Mouse (Mus musculus) forebrain, embryonic 12.5 days (tissue): ENCODE results near the gene Fhl2. TPM values are rescaled to one million over a fixed set of nuclear protein-coding genes. Genes with fewer than 3 reads are reported as not detected.

Source experiments
- ATAC-seq: fragments of 200-750 bp; cut with Nextera tagmentation; 2 replicates; pipeline ENCODE4 v1.8.0; 2017; ENCODE audit warnings: moderate TSS enrichment; ENCODE audit not compliant: low FRiP score
- H3K27ac ChIP-seq: fragments of 300-500 bp; sonication (generic); 2 replicates; pipeline ENCODE4 v1.5.1; 2016; ENCODE audit warnings: mild to moderate bottlenecking
- H3K27me3 ChIP-seq: fragments of 300-500 bp; sonication (generic); 2 replicates; pipeline ENCODE4 v1.6.1; 2016; ENCODE audit warnings: mild to moderate bottlenecking
- H3K36me3 ChIP-seq: fragments of 300-500 bp; sonication (generic); replicated peaks from 2 replicates; pipeline ENCODE4 v1.6.1; 2016; ENCODE audit warnings: mild to moderate bottlenecking
- H3K4me1 ChIP-seq: fragments of 300-500 bp; sonication (generic); 2 replicates; pipeline ENCODE4 v1.6.1; 2016
- H3K4me2 ChIP-seq: fragments of 300-500 bp; sonication (generic); 2 replicates; pipeline ENCODE4 v1.6.1; 2016; ENCODE audit warnings: mild to moderate bottlenecking, moderate library complexity
- H3K4me3 ChIP-seq: fragments of 300-500 bp; sonication (generic); replicated peaks from 2 replicates; pipeline ENCODE4 v1.5.1; 2016; ENCODE audit warnings: mild to moderate bottlenecking
- H3K9ac ChIP-seq: fragments of 300-500 bp; sonication (generic); 2 replicates; pipeline ENCODE4 v1.6.1; 2016; ENCODE audit warnings: mild to moderate bottlenecking
- H3K9me3 ChIP-seq: fragments of 300-500 bp; sonication (generic); 2 replicates; pipeline ENCODE4 v1.6.1; 2016
- WGBS: fragments of 180-500 bp; shearing (Covaris S2); methylation state at CpG from one replicate; pipeline ENCODE4 v1.1.7; 2016; 5-methylcytosine and 5-hydroxymethylcytosine counted together
- polyA plus RNA-seq: library from polyadenylated mRNA; unstranded; fragments of >200 nt; fragmentation: Nextera tagmentation; extraction: Ambion mirVana; gene quantifications from 2 replicates; pipeline ENCODE4 v1.2.1, GENCODE M21; 2016

Fhl2 gene
- polyA plus RNA-seq, 1 experiment from 2014 or later: 4.3 TPM

- Histone ChIP-seq H3K27me3 (no peaks in the 10 kb centered on the region), H3K9me3 (no peaks in the 10 kb centered on the region), H3K4me2 (no peak overlapping the region), H3K27ac (no peak overlapping the region), H3K4me3 (no peak overlapping the region), H3K4me1 (no peaks in the 10 kb centered on the region), H3K9ac (no peak overlapping the region), H3K36me3 (0 out of 2 replicates have a peak, but pooled peaks cover 4% of the 10 kb centered on the region)
- 93% methylated on average over 5 of the region's 5 CpGs for WGBS
- no peak for ATAC-seq
Observed at GRCm38 (mm10) chr1:43082946-43083345, 113.8 kb downstream of the Fhl2 start.

- H3K36me3 ChIP-seq: peaks cover 25% of the 10 kb centered on the region
- no peak overlapping the region for H3K9ac ChIP-seq
- 85% methylated on average over 2 of the region's 2 CpGs for WGBS
- no peaks in the 10 kb centered on the region for H3K9me3 ChIP-seq
- H3K4me3 ChIP-seq: no peak overlapping the region
- H3K4me1 ChIP-seq: no peaks in the 10 kb centered on the region
- no peak overlapping the region for H3K27ac ChIP-seq
- no peak overlapping the region for H3K4me2 ChIP-seq
- no peaks in the 10 kb centered on the region for H3K27me3 ChIP-seq
- no peak for ATAC-seq
Observed at GRCm38 (mm10) chr1:43078124-43078523, 118.7 kb downstream of the Fhl2 start.

- H3K4me2 ChIP-seq: no peak overlapping the region
- no peak overlapping the region for H3K4me3 ChIP-seq
- WGBS: 98% methylated on average over 2 of the region's 2 CpGs
- H3K27ac ChIP-seq: no peak overlapping the region
- H3K36me3 ChIP-seq: peaks cover 38% of the 10 kb centered on the region
- no peak for ATAC-seq
- H3K9me3 ChIP-seq: no peaks in the 10 kb centered on the region
- no peak overlapping the region for H3K9ac ChIP-seq
- no peaks in the 10 kb centered on the region for H3K4me1 ChIP-seq
- no peaks in the 10 kb centered on the region for H3K27me3 ChIP-seq
Observed at GRCm38 (mm10) chr1:43074791-43075190, 122.0 kb downstream of the Fhl2 start.

Other genes starting within 250 kb of the Fhl2 start
- 21.0 and 22.7 TPM in 2 replicates for gene Gpr45, start 244.1 kb downstream of the Fhl2 start, polyA plus RNA-seq
- gene Tgfbrap1, start 98.3 kb downstream of the Fhl2 start, polyA plus RNA-seq: 15.5 and 17.1 TPM in 2 replicates
- 42.9 and 48.5 TPM in 2 replicates for gene AI597479, start 98.3 kb downstream of the Fhl2 start, polyA plus RNA-seq
- 40.9 and 41.2 TPM in 2 replicates for gene Nck2, start 247.6 kb upstream of the Fhl2 start, polyA plus RNA-seq